In genomic region chrX:7721514-7722281, GRCm38 (mm10) we compare ENCODE assay signal across 8 mouse cellular contexts. TPM values are rescaled to one million over a fixed set of nuclear protein-coding genes. Genes with fewer than 3 reads are reported as not detected.
DNase-seq lines count a peak whose midpoint lies in the region; ATAC-seq and TF ChIP-seq lines count a peak whose summit lies in the region.

TSS of gene Gm45208 (plus strand) at chrX:7722245.

- DNase-seq in T-cell, adult 2 months (ENCODE audit: low spot score): peak; percentile 75
- DNase-seq in cerebellum, postnatal 4 days (ENCODE audit: low spot score in 2 of 2): peak; percentile 22 to 47
- peak; percentile 74 for DNase-seq in gastrocnemius, adult 18-20 months (ENCODE audit: low spot score)
- DNase-seq in hindbrain, postnatal 0 days (ENCODE audit: low spot score): peak; percentile 81
- peak; percentile 44 for DNase-seq in left cerebral cortex, adult 9 months (ENCODE audit: low spot score in 2 of 2)
- DNase-seq in right cerebral cortex, adult 2 months (ENCODE audit: low spot score in 2 of 2): peak; percentile 60 to 77
- peak; percentile 14 for DNase-seq in urinary bladder, postnatal 10 days (ENCODE audit: low spot score)

- peak within 1 kb of the TSS; percentile 89 for H3K27ac ChIP-seq in hindbrain, postnatal 0 days

- WGBS in hindbrain, postnatal 0 days: 29% methylated on average over 22 of the region's 22 CpGs

- H3K4me2 ChIP-seq in hindbrain, postnatal 0 days (ENCODE audit: low read depth, low read length): peak within 1 kb of the TSS; percentile 68

- H3K4me1 ChIP-seq in hindbrain, postnatal 0 days (ENCODE audit: insufficient read depth, low read length): 0 out of 2 replicates have a peak, but pooled peaks cover 4% of the 10 kb centered on the region
- peaks cover 26% of the 10 kb centered on the region for H3K4me1 ChIP-seq in megakaryocyte, embryonic 14.5 days

- no peaks in the 10 kb centered on the region for H3K9me3 ChIP-seq in hindbrain, postnatal 0 days (ENCODE audit: low read length)
- no peaks in the 10 kb centered on the region for H3K9me3 ChIP-seq in megakaryocyte, embryonic 14.5 days

- H3K36me3 ChIP-seq in hindbrain, postnatal 0 days (ENCODE audit: insufficient read depth, low read length): no peaks in the 10 kb centered on the region
- peaks cover 34% of the 10 kb centered on the region for H3K36me3 ChIP-seq in megakaryocyte, embryonic 14.5 days (replicated peaks; ENCODE audit: low read length)

- peak; percentile 92 for ATAC-seq in hindbrain, postnatal 0 days

- no peak for TF ChIP-seq CTCF in hindbrain, postnatal 0 days (IDR thresholded peaks at IDR 0.05; ENCODE audit: low read depth)

- H3K27me3 ChIP-seq in hindbrain, postnatal 0 days (ENCODE audit: insufficient read depth, low read length): no peaks in the 10 kb centered on the region
- H3K27me3 ChIP-seq in megakaryocyte, embryonic 14.5 days (replicated peaks): no peaks in the 10 kb centered on the region

- H3K9ac ChIP-seq in hindbrain, postnatal 0 days (replicated peaks; ENCODE audit: low read length): peak within 1 kb of the TSS; percentile 57

- peak within 1 kb of the TSS; percentile 54 for H3K4me3 ChIP-seq in hindbrain, postnatal 0 days (ENCODE audit: low read length)
- peak within 1 kb of the TSS; percentile 95 for H3K4me3 ChIP-seq in megakaryocyte, embryonic 14.5 days (replicated peaks)

RNA-seq across cellular contexts. Expression of gene Gm45208, which starts in this region (rescaled TPM):
- under 1 TPM in 1 of 2 experiments, not detected in 1; 0.45 TPM for total RNA-seq in gastrocnemius, adult 18-20 months (2021)
- not detected in 2 replicates for total RNA-seq in hindbrain, postnatal 0 days (2014; rRNA removed)
- polyA plus RNA-seq in hindbrain, postnatal 0 days (2015; fragmentation: Nextera tagmentation; extraction: Ambion mirVana): 0.66 and 1.2 TPM in 2 replicates
- 12.9 TPM in 1 of 2 replicates, not detected in the other for polyA plus RNA-seq in megakaryocyte, embryonic 14.5 days (2012; ENCODE audit: insufficient read depth, low replicate concordance)

Comparison
In these comparisons a context has a peak if more than half of its experiments do, and no peak if none do; other contexts are left out.
1. Peak in every context shown above with its lines: DNase-seq, ATAC-seq, H3K4me3 ChIP-seq and H3K27ac ChIP-seq.
2. Peak in DNase-seq in gastrocnemius, adult 18-20 months; RNA of the gene not detected or under 1 TPM.
3. DNase-seq: peak in every context shown above with its lines; median percentile 81 in hindbrain, postnatal 0 days; 75 in T-cell, adult 2 months; 74 in gastrocnemius, adult 18-20 months; 68 in right cerebral cortex, adult 2 months; 44 in left cerebral cortex, adult 9 months; 34 in cerebellum, postnatal 4 days; 14 in urinary bladder, postnatal 10 days.